Mouse (Mus musculus) ES-Bruce4 (cell line): ENCODE data around the gene Lgi1.

Source experiments
- CTCF ChIP-seq: IDR thresholded peaks from one replicate; pipeline ENCODE4 v1.8.1; 2011; ENCODE audit warnings: low read depth, low read length
- EP300 ChIP-seq: IDR thresholded peaks from 2 replicates; pipeline ENCODE4 v1.6.1; 2011; ENCODE audit warnings: low read depth, low read length; ENCODE audit not compliant: insufficient read depth

GRCm38 (mm10) chr19:38259436-38259835 is 4.9 kb upstream of the Lgi1 start:
- TF ChIP-seq CTCF, result no peak
- no peak for TF ChIP-seq EP300
